Mouse (Mus musculus) ES-E14 (cell line): Measurements from ENCODE around the gene Olfr721-ps1. TPM values are rescaled to one million over a fixed set of nuclear protein-coding genes. Genes with fewer than 3 reads are reported as not detected.
A peak's percentile ranks its signal among the peaks of the same experiment; 100 is the strongest.

Experiments
- DNase-seq: peaks from one replicate; pipeline ENCODE4 v3.0.0-alpha.2; 2013; ENCODE audit warnings: low read depth, low spot score
- H3K27ac ChIP-seq: 2 replicates; pipeline ENCODE4 v1.5.1; 2012; ENCODE audit warnings: low read depth, mild to moderate bottlenecking, low read length, moderate library complexity, mixed read lengths; ENCODE audit not compliant: poor library complexity, insufficient read depth, severe bottlenecking
- H3K36me3 ChIP-seq: 2 replicates; pipeline ENCODE4 v1.6.1; 2012; ENCODE audit warnings: mild to moderate bottlenecking, low read length, moderate library complexity, mixed read lengths; ENCODE audit not compliant: control insufficient read depth, poor library complexity, insufficient read depth, severe bottlenecking
- H3K4me1 ChIP-seq, 2 experiments: fragments of 150-350 bp in 1 of 2; sonication (generic) in 1 of 2; 2 replicates each; pipeline ENCODE4 v1.6.1; 2012; ENCODE audit warnings: low read length in 2 of 2, mild to moderate bottlenecking in 1 of 2, mixed read lengths in 1 of 2; ENCODE audit not compliant: control insufficient read depth in 2 of 2, insufficient read depth in 2 of 2, poor library complexity in 1 of 2
- H3K4me3 ChIP-seq, 2 experiments: fragments of 150-350 bp in 1 of 2; sonication (generic) in 1 of 2; 2 replicates each; pipeline ENCODE4 v1.5.1; 2012; ENCODE audit warnings: low read length in 2 of 2, low read depth in 1 of 2, mild to moderate bottlenecking in 1 of 2, mixed read lengths in 1 of 2; ENCODE audit not compliant: insufficient read depth in 1 of 2, poor library complexity in 1 of 2, severe bottlenecking in 1 of 2
- H3K9ac ChIP-seq: 2 replicates; pipeline ENCODE4 v1.6.1; 2012; ENCODE audit warnings: low read depth, mild to moderate bottlenecking, low read length, mixed read lengths; ENCODE audit not compliant: poor library complexity, insufficient read depth, severe bottlenecking
- H3K9me3 ChIP-seq: fragments of 150-350 bp; sonication (generic); 2 replicates; pipeline ENCODE4 v1.6.1; 2012; ENCODE audit warnings: low read depth, mild to moderate bottlenecking, low read length; ENCODE audit not compliant: control insufficient read depth, insufficient read depth
- CHD2 ChIP-seq: IDR thresholded peaks from 2 replicates; pipeline ENCODE4 v1.6.1; 2014; ENCODE audit warnings: mild to moderate bottlenecking, low read depth, low read length, inconsistent platforms
- HCFC1 ChIP-seq: IDR thresholded peaks from 2 replicates; pipeline ENCODE4 v1.6.1; 2012; ENCODE audit warnings: low read length, inconsistent platforms, borderline replicate concordance; ENCODE audit not compliant: insufficient read depth
- MAFK ChIP-seq: IDR thresholded peaks from 2 replicates; pipeline ENCODE4 v1.6.1; 2014; ENCODE audit warnings: mild to moderate bottlenecking, low read depth, low read length, inconsistent platforms; ENCODE audit not compliant: insufficient read depth
- ZC3H11A ChIP-seq: IDR thresholded peaks from 2 replicates; pipeline ENCODE4 v1.6.1; 2012; ENCODE audit warnings: low read depth, mild to moderate bottlenecking, inconsistent platforms, low read length, borderline replicate concordance
- ZNF384 ChIP-seq: IDR thresholded peaks from 2 replicates; pipeline ENCODE4 v1.6.1; 2012; ENCODE audit warnings: low read depth, low read length, inconsistent platforms
- in situ Hi-C, 2 experiments: fragments of 600-800 bp; cut with MboI; formaldehyde crosslinking; loops; one replicate each; pipeline ENCODE4 v1.15.1; 2025; ENCODE audit warnings: low sequenced_read_pairs in 2 of 2, inconsistent platforms in 1 of 2; ENCODE audit not compliant: unreplicated experiment in 2 of 2
- total RNA-seq: library from RNA; depleted of rRNA; stranded (reverse); fragments of 300-350 nt; gene quantifications from 2 replicates; pipeline ENCODE4 v1.2.3, GENCODE M21; 2012

Olfr721-ps1 gene
- total RNA-seq, 1 experiment, result not detected

DNA sequence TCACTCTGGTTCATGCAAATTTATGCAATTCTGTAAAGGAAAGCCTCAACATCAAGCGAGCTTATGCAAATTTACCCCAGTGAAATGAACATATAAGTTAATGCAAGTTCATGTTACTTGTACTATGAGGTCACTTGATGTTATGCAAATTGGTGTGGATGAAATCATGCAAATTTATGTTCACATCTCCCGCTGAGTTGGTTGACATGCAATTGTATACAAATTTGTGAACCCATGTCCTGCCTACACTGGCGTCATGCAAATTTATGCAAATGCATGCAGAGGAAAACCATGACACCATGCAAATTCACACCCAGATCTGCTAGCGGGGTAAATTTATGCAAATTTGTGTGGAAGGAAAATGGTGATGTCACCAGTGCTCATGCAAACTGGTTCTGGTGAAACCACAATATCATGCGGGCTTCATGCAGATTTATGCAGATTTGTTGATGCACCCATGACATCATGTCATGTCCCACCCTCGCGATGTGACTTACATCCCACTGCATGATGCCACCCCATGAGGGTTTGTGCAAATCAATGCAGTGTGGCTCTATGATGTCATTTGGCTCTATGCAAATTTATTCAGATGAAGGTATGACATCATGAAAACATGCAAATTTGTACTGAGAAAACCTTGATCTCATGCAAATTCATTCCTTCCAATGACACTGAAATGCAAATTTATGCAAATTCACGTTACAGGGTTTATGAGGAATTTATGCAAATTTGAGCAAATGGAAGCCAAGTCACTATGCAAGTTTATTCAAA lies 47.2 kb upstream of the Olfr721-ps1 start:
- Histone ChIP-seq H3K4me3 (no peak overlapping the region), H3K36me3 (peaks cover 30% of the 10 kb centered on the region; the same call in 1 of the 2 replicates), H3K9me3 (peaks cover 4% of the 10 kb centered on the region; the same call in 1 of the 2 replicates), H3K27ac (no peak overlapping the region), H3K4me1 (no peaks in the 10 kb centered on the region), H3K9ac (no peak overlapping the region)
- no peak for DNase-seq
- TF ChIP-seq MAFK, result 0 out of 2 replicates have a peak, but pooled peaks have one; percentile 2
- no peak; the same call in 1 of the 2 replicates for TF ChIP-seq HCFC1
- in situ Hi-C loops, result no loop called here

DNA sequence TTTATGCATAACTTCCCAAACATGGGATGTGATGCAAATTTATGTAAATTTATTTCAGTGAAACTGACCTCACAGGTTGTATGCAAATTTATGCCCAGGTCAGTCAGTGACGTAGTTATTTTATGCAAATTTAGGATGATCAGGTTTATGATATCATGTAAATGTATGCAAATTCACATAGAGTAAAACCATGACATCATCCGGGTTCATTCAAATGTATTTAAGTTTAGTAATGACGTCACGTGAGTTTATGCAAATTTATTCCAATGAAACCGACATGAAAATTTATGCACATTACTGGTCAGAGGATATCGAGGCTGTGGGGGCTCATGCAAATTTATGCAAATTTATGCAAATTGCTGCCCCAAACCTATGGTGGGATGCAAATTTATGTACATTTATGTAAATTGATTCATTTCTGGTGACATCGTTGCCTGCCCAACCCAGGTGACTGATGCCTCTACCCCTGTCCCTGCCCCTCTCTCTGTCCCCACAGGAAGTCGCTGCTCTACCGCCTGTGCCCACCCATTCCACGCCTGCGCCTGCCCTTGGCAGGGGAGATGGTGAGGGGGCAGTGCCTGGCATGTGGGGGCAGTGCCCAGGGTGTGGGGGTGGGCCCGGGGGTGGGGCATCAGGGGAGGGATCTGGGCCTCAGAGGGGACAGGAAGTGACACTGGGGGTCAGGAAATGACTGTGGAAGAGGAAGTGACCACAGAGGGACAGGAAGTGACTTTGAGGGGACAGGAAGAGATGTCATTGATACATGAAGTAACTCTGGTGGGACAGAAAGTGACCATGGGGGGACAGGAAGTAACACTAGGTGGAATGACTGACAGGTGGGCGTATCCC lies 46.4 kb upstream of the Olfr721-ps1 start:
- H3K36me3 ChIP-seq, result peaks cover 24% of the 10 kb centered on the region; the same call in 1 of the 2 replicates
- H3K9me3 ChIP-seq, result peaks cover 4% of the 10 kb centered on the region; the same call in 1 of the 2 replicates
- DNase-seq, result no peak
- in situ Hi-C loops, result no loop called here
- H3K27ac ChIP-seq, result no peak overlapping the region
- TF ChIP-seq MAFK (no peak), HCFC1 (no peak), CHD2 (no peak), ZNF384 (no peak), ZC3H11A (no peak)
- H3K9ac ChIP-seq, result no peak overlapping the region
- no peak overlapping the region for H3K4me3 ChIP-seq
- H3K4me1 ChIP-seq, result no peaks in the 10 kb centered on the region

DNA sequence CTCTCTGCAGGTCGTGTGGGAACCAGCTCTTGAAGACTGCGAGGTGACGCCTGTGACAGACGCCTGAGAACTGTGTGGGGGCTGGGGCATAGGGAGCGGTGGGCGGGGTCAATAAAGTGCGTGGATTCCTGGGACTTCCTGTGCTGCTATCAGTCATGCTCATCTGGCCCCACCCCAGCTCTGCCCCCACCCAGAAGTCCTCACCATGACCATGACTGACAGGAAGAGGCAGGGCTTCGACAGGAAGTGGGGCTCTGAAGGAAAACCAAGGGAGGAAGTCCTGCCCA lies 45.8 kb upstream of the Olfr721-ps1 start:
- H3K9me3 ChIP-seq, result peaks cover 4% of the 10 kb centered on the region; the same call in 1 of the 2 replicates
- peaks cover 19% of the 10 kb centered on the region; the same call in 1 of the 2 replicates for H3K36me3 ChIP-seq
- H3K4me3 ChIP-seq, result no peak overlapping the region
- DNase-seq, result no peak
- in situ Hi-C loops, result no loop called here
- no peaks in the 10 kb centered on the region for H3K4me1 ChIP-seq
- no peak for TF ChIP-seq CHD2
- TF ChIP-seq ZNF384, result no peak
- TF ChIP-seq MAFK, result no peak
- no peak for TF ChIP-seq ZC3H11A
- TF ChIP-seq HCFC1, result no peak
- H3K27ac ChIP-seq, result no peak overlapping the region
- no peak overlapping the region for H3K9ac ChIP-seq

DNA sequence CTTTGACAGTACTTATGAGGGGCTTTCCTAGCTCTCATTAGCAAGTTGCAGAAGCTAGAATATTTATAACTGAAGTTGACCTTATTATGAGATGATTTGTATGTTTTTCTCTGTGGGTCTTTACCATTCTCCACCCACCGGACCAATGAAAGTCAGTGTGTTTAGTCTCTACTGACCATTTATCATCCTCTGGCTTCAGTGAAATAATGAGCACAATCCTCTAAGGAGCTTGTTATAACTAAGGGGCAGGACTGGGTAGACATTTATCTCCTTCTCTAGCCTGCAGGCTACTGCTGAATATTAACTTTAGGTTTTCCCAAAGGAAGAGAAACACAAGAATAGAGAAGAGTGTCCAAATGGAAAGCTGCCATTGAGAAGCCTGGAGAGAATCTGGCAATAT lies 5.6 kb upstream of the Olfr721-ps1 start:
- DNase-seq, result no peak
- TF ChIP-seq MAFK (no peak), CHD2 (no peak), HCFC1 (no peak), ZC3H11A (no peak), ZNF384 (no peak)
- H3K9ac ChIP-seq, result no peak overlapping the region
- no peak overlapping the region for H3K4me3 ChIP-seq
- in situ Hi-C loops, result no loop called here
- H3K27ac ChIP-seq, result no peak overlapping the region
- no peaks in the 10 kb centered on the region for H3K9me3 ChIP-seq
- no peaks in the 10 kb centered on the region for H3K36me3 ChIP-seq
- no peaks in the 10 kb centered on the region for H3K4me1 ChIP-seq
